Mouse (Mus musculus): ENCODE data around the gene Creb3l1. TPM values are rescaled to one million over a fixed set of nuclear protein-coding genes. Genes with fewer than 3 reads are reported as not detected.

The Creb3l1 gene
- total RNA-seq, 2 experiments from 2014 or later, result 2.6 to 2.8 TPM

DNA sequence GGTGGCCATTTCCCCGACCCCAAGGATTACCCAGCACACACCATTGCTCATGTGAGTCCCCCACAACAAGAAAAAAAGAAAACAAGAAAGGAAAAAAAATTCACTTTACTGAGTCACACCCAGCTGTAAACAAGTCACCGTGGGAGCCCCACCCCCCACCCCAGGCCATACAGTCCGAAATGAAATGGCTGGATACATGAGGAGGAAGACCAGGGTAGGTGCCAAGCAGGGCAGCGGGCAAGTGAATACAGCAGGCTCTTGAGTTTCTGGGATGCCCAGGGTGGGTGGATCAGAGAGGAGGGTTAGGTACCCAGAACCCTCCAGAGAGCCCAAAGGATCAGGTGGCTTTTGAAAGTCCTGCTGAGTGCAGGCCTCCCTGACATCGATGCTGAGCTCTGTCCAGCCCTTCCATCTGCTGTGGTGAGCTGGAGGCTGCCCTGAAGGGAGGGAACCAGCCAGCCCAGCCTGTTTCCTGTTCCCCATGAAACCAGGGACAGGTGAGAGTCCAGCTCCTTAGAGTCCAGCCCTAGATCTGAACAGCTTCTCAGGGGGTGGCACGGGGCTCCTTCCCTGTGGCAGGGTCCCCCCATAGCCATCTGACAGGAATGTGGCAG lies 91.5 kb downstream of the Creb3l1 start:
- no peak for DNase-seq (ENCODE audit: low spot score in 2 of 2)
- intact Hi-C loops (cut with DNase I), result no loop called here

Small RNAs within 50 kb of the gene (microRNA-seq; reads per million reads assigned to microRNA genes)
- not detected for gene Mir6999

Other genes starting within 250 kb of the Creb3l1 start
- gene Chrm4, start 97.3 kb downstream of the Creb3l1 start, total RNA-seq (2021), result 10 to 100 TPM; 44.0 to 51.3 TPM
- gene Mdk, start 92.2 kb downstream of the Creb3l1 start, total RNA-seq (2021), result 10 to 100 TPM; 15.6 to 23.5 TPM
- gene Gm9821, start 78.8 kb downstream of the Creb3l1 start, total RNA-seq (2021), result not detected
- 100 to 1,000 TPM; 503 to 538 TPM for gene Dgkz, start 48.6 kb downstream of the Creb3l1 start, total RNA-seq (2021)
- gene Phf21a, start 68.6 kb upstream of the Creb3l1 start, total RNA-seq (2021), result 100 to 1,000 TPM in 1 of 2 experiments, 10 to 100 TPM in 1; 97.1 to 126 TPM

Data from left cerebral cortex, postnatal 36 days (tissue).